Mouse (Mus musculus): ENCODE measurements around the gene Tbc1d32. TPM values are rescaled to one million over a fixed set of nuclear protein-coding genes. Genes with fewer than 3 reads are reported as not detected.

Gene Tbc1d32
- polyA plus RNA-seq, 1 experiment from 2014 or later = 3.4 TPM

Other genes starting within 250 kb of the Tbc1d32 start
- gene Msl3l2, start 121.8 kb downstream of the Tbc1d32 start, polyA plus RNA-seq (2016; fragmentation: Nextera tagmentation; extraction: Ambion mirVana) = 7.1 and 7.4 TPM in 2 replicates
- 121 and 144 TPM in 2 replicates for gene Gja1, start 148.6 kb upstream of the Tbc1d32 start, polyA plus RNA-seq (2016; fragmentation: Nextera tagmentation; extraction: Ambion mirVana)

All from midbrain, embryonic 10.5 days (tissue).